Mouse (Mus musculus) thymus, postnatal 0 days (tissue): Measurements from ENCODE around the gene 9030624G23Rik. TPM values are rescaled to one million over a fixed set of nuclear protein-coding genes. Genes with fewer than 3 reads are reported as not detected.
A peak's percentile ranks its signal among the peaks of the same experiment; 100 is the strongest.
"Not testable (repeated sequence)": the region's sequence is repeated elsewhere in the genome, so short reads cannot be mapped to it uniquely, and the experiment has no call there.

ENCODE experiments used
- DNase-seq: peaks from one replicate; pipeline ENCODE4 v3.0.0-alpha.2; 2015; ENCODE audit warnings: low spot score
- polyA plus RNA-seq: library from polyadenylated mRNA; unstranded; fragments of >200 nt; fragmentation: Nextera tagmentation; extraction: Ambion mirVana; gene quantifications from 2 replicates; pipeline ENCODE4 v1.2.1, GENCODE M21; 2015

The 9030624G23Rik gene
- 1.4 TPM in 2 replicates for polyA plus RNA-seq

DNA sequence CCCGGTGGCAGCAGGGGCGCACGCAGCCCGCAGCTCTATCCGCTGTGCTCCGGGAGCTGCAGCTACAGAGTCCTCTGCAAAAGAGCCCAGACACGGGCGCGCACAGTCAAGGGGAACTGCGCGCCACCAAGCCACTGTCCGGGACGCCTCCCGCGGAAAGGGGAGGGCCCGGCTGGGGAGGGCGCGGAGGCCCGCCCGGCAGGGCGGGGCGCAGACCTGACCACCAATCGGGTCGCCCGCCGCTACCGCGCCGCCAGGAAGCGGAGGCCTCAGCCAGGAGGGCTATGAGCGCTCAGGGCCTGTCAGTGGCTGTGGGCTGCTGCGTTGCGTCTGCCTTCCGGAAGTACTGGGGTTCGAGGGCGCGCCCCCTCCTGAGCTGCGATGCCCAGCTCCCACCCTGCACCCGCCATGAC, at the start of gene 9030624G23Rik:
Gene 9030624G23Rik, minus strand, starts transcription at position 139 of the 413 bp plus-strand sequence.
- DNase-seq, result peak; percentile 36

- DNase-seq, result not testable (repeated sequence)
Observed at GRCm38 (mm10) chr12:24083096-24083495, 13.9 kb downstream of the 9030624G23Rik start.
